13 mouse cellular contexts compared by ENCODE assay signal in genomic region chr1:86515715-86516410, GRCm38 (mm10). TPM values are rescaled to one million over a fixed set of nuclear protein-coding genes. Genes with fewer than 3 reads are reported as not detected.
DNase-seq lines count a peak whose midpoint lies in the region; ATAC-seq and TF ChIP-seq lines count a peak whose summit lies in the region.
"Had no signal": no experiment of that assay in that cellular context is flagged by ENCODE, and none has a peak within 500 bp of the region (broad histone marks: within the 10 kb centered on the region; RNA-seq: fewer than 3 reads in every experiment).

No protein-coding gene starts in this region.

- H3K4me3 ChIP-seq in thymus, adult 2 months (ENCODE audit: control insufficient read depth, insufficient read depth, low read length), result no peak overlapping the region
- no peak overlapping the region for H3K4me3 ChIP-seq in bone marrow macrophage, adult 2 months (ENCODE audit: insufficient read depth, low read length)
- no peak overlapping the region for H3K4me3 ChIP-seq in limb, embryonic 13.5 days
- H3K4me3 ChIP-seq: heart, embryonic 13.5 days; liver, embryonic 13.5 days; midbrain, embryonic 10.5 days had no signal

- H3K9me3 ChIP-seq in limb, embryonic 13.5 days, result no peaks in the 10 kb centered on the region
- H3K9me3 ChIP-seq: heart, embryonic 13.5 days; liver, embryonic 13.5 days; midbrain, embryonic 10.5 days had no signal

- TF ChIP-seq POLR2A in thymus, adult 2 months (IDR thresholded peaks at IDR 0.05; ENCODE audit: control insufficient read depth, extremely low read depth, insufficient read depth, low read length, poor library complexity), result no peak
- TF ChIP-seq POLR2A in bone marrow macrophage, adult 2 months (IDR thresholded peaks at IDR 0.05; ENCODE audit: borderline replicate concordance, low read depth, low read length), result no peak

- peak; percentile 62; the same call in 1 of the 2 replicates for ATAC-seq in limb, embryonic 13.5 days (ENCODE audit: low FRiP score, low read depth)
- ATAC-seq: lung, postnatal 0 days had no signal

- no peak overlapping the region for H3K4me2 ChIP-seq in limb, embryonic 13.5 days (replicated peaks)
- H3K4me2 ChIP-seq: heart, embryonic 13.5 days; liver, embryonic 13.5 days had no signal

- no peak for TF ChIP-seq CTCF in thymus, adult 2 months (IDR thresholded peaks at IDR 0.05; ENCODE audit: borderline replicate concordance, control insufficient read depth, extremely low read depth, insufficient read depth, low read length, poor library complexity)
- TF ChIP-seq CTCF in bone marrow macrophage, adult 2 months (IDR thresholded peaks at IDR 0.05; ENCODE audit: low read depth, low read length), result no peak

- H3K9ac ChIP-seq in limb, embryonic 13.5 days, result no peak overlapping the region
- H3K9ac ChIP-seq: heart, embryonic 13.5 days; liver, embryonic 13.5 days had no signal

- H3K36me3 ChIP-seq in thymus, adult 2 months (ENCODE audit: control insufficient read depth, insufficient read depth, low read length), result no peaks in the 10 kb centered on the region
- no peaks in the 10 kb centered on the region for H3K36me3 ChIP-seq in limb, embryonic 13.5 days
- H3K36me3 ChIP-seq: heart, embryonic 13.5 days; liver, embryonic 13.5 days; midbrain, embryonic 10.5 days had no signal

- DNase-seq in thymus, adult 2 months, result no peak
- no peak for DNase-seq in thymus, postnatal 0 days (ENCODE audit: low spot score)
- DNase-seq in right cerebral cortex, postnatal 14 days, result no peak
- no peak for DNase-seq in embryo, embryonic 9.5 days (ENCODE audit: extremely low spot score)
- no peak for DNase-seq in T-cell, adult 2 months (ENCODE audit: low spot score)
- DNase-seq: adrenal gland, adult 2 months; cerebellum, adult 2 months; liver, embryonic 13.5 days had no signal

- 30% methylated on average over 6 of the region's 6 CpGs for WGBS in thymus, adult 2 months
- WGBS in limb, embryonic 13.5 days, result 35% methylated on average over 6 of the region's 6 CpGs

- H3K27me3 ChIP-seq in thymus, adult 2 months (ENCODE audit: control insufficient read depth, insufficient read depth, low read length), result no peaks in the 10 kb centered on the region
- H3K27me3 ChIP-seq in limb, embryonic 13.5 days, result no peaks in the 10 kb centered on the region
- H3K27me3 ChIP-seq: heart, embryonic 13.5 days; liver, embryonic 13.5 days had no signal

- peak overlapping the region; percentile 15; the same call in 1 of the 2 replicates for H3K27ac ChIP-seq in thymus, adult 2 months (ENCODE audit: control insufficient read depth, insufficient read depth, low read length)
- H3K27ac ChIP-seq in bone marrow macrophage, adult 2 months (ENCODE audit: insufficient read depth, low read depth, low read length), result peak overlapping the region; percentile 19; the same call in 1 of the 2 replicates
- H3K27ac ChIP-seq in limb, embryonic 13.5 days, result peak overlapping the region; percentile 69; the same call in 1 of the 2 replicates
- H3K27ac ChIP-seq: heart, embryonic 13.5 days; liver, embryonic 13.5 days; midbrain, embryonic 10.5 days had no signal

- peaks cover 13% of the 10 kb centered on the region for H3K4me1 ChIP-seq in thymus, adult 2 months (replicated peaks; ENCODE audit: control insufficient read depth, insufficient read depth, low read length)
- peaks cover 33% of the 10 kb centered on the region for H3K4me1 ChIP-seq in bone marrow macrophage, adult 2 months (ENCODE audit: control insufficient read depth, insufficient read depth, low read length)
- H3K4me1 ChIP-seq in limb, embryonic 13.5 days, result peaks cover 26% of the 10 kb centered on the region

RNA-seq across cellular contexts. Expression of gene Ptma, which starts 10.7 kb away (rescaled TPM):
- 2,341 and 3,054 TPM in 2 replicates for polyA plus RNA-seq in thymus, adult 2 months (2012; rRNA removed)
- polyA plus RNA-seq in thymus, postnatal 0 days (2015; fragmentation: Nextera tagmentation; extraction: Ambion mirVana), result 3,795 and 4,477 TPM in 2 replicates
- polyA plus RNA-seq in bone marrow macrophage, adult 2 months (2012; ENCODE audit: insufficient read depth, insufficient read length, missing spikeins), result 1,364 and 1,417 TPM in 2 replicates
- polyA plus RNA-seq in limb, embryonic 13.5 days (2015; fragmentation: Nextera tagmentation; extraction: Ambion mirVana), result 2,828 and 3,051 TPM in 2 replicates

Comparison
In these comparisons a context has a peak if more than half of its experiments do, and no peak if none do; other contexts are left out.
1. H3K27ac ChIP-seq: peak in every context shown above with its lines; median percentile 69 in limb, embryonic 13.5 days; 19 in bone marrow macrophage, adult 2 months; 15 in thymus, adult 2 months.